Mouse (Mus musculus): ENCODE data around the gene Tedc1. TPM values are rescaled to one million over a fixed set of nuclear protein-coding genes. Genes with fewer than 3 reads are reported as not detected.

The Tedc1 gene
- polyA plus RNA-seq, 1 experiment from 2014 or later = 31.4 TPM

DNA sequence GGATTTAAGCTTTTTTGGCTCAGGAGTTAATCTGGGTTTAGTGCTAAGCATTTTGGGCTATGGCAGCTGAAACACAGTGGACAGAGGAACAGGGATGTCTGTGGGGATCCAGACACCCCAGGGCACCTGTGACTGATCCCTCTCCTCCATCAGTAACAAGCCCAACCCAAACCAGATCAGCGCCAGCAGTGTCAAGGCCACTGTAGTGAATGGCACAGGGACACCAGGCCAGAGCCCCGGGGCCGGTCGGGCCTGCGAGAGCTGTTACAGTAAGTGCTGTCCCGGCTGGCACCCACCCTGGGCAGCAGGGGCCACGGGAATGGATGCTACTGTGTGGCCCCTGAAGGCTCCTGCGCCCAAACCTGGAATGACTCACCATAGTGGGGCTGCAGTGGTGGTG, 25.5 kb upstream of the Tedc1 start:
- Histone ChIP-seq H3K9me3 (ENCODE audit: control insufficient read depth, low read length) (no peaks in the 10 kb centered on the region), H3K27me3 (ENCODE audit: control insufficient read depth, insufficient read depth, low read depth, low read length) (no peaks in the 10 kb centered on the region), H3K9ac (ENCODE audit: low read length) (no peak overlapping the region), H3K4me1 (replicated peaks; ENCODE audit: control insufficient read depth, insufficient read depth, low read length) (peaks cover 17% of the 10 kb centered on the region), H3K4me2 (ENCODE audit: low read depth, low read length) (no peak overlapping the region), H3K27ac (ENCODE audit: low read length) (no peak overlapping the region), H3K36me3 (ENCODE audit: control insufficient read depth, insufficient read depth, low read length) (peaks cover 93% of the 10 kb centered on the region), H3K4me3 (ENCODE audit: low read length) (no peak overlapping the region)
- ATAC-seq (ENCODE audit: low read depth) = no peak
- WGBS = over 99% methylated on average over 8 of the region's 8 CpGs

DNA sequence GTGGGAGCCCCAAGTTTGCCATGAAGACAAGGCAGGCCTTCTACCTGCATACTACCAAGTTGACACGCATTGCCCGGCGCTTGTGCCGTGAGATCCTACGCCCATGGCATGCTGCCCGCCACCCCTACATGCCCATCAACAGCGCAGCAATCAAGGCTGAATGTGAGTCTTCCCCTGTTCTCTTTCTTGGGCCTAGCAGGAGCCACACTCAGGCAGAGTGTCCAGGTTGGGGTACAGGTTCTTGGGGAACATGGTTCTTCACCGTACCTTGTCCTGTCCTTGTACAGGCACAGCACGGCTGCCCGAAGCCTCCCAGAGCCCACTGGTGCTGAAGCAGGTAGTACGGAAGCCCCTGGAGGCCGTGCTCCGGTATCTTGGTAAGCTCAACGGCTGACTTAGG, 24.6 kb upstream of the Tedc1 start:
- Histone ChIP-seq H3K4me3 (ENCODE audit: low read length) (no peak overlapping the region), H3K36me3 (ENCODE audit: control insufficient read depth, insufficient read depth, low read length) (peaks cover 93% of the 10 kb centered on the region), H3K4me2 (ENCODE audit: low read depth, low read length) (no peak overlapping the region), H3K27ac (ENCODE audit: low read length) (peak overlapping the region; percentile 90), H3K4me1 (replicated peaks; ENCODE audit: control insufficient read depth, insufficient read depth, low read length) (peaks cover 17% of the 10 kb centered on the region), H3K9me3 (ENCODE audit: control insufficient read depth, low read length) (no peaks in the 10 kb centered on the region), H3K9ac (ENCODE audit: low read length) (no peak overlapping the region), H3K27me3 (ENCODE audit: control insufficient read depth, insufficient read depth, low read depth, low read length) (no peaks in the 10 kb centered on the region)
- ATAC-seq (ENCODE audit: low read depth) = no peak
- WGBS = 96% methylated on average over 14 of the region's 14 CpGs

- peaks cover 92% of the 10 kb centered on the region for H3K36me3 ChIP-seq (ENCODE audit: control insufficient read depth, insufficient read depth, low read length)
- no peaks in the 10 kb centered on the region for H3K27me3 ChIP-seq (ENCODE audit: control insufficient read depth, insufficient read depth, low read depth, low read length)
- H3K9ac ChIP-seq (ENCODE audit: low read length) = no peak overlapping the region
- H3K27ac ChIP-seq (ENCODE audit: low read length) = peak overlapping the region; percentile 90
- peaks cover 17% of the 10 kb centered on the region for H3K4me1 ChIP-seq (replicated peaks; ENCODE audit: control insufficient read depth, insufficient read depth, low read length)
- no peak overlapping the region for H3K4me3 ChIP-seq (ENCODE audit: low read length)
- peak; percentile 92 for ATAC-seq (ENCODE audit: low read depth)
- WGBS = 20% methylated on average over 2 of the region's 2 CpGs
- no peaks in the 10 kb centered on the region for H3K9me3 ChIP-seq (ENCODE audit: control insufficient read depth, low read length)
- H3K4me2 ChIP-seq (ENCODE audit: low read depth, low read length) = no peak overlapping the region
Measured at GRCm38 (mm10) chr12:113132567-113132966, 23.7 kb upstream of the Tedc1 start.

GRCm38 (mm10) chr12:113133260-113133659, 23.0 kb upstream of the Tedc1 start:
- Histone ChIP-seq H3K36me3 (ENCODE audit: control insufficient read depth, insufficient read depth, low read length) (peaks cover 85% of the 10 kb centered on the region), H3K4me2 (ENCODE audit: low read depth, low read length) (no peak overlapping the region), H3K9ac (ENCODE audit: low read length) (no peak overlapping the region), H3K4me3 (ENCODE audit: low read length) (no peak overlapping the region), H3K4me1 (replicated peaks; ENCODE audit: control insufficient read depth, insufficient read depth, low read length) (peaks cover 17% of the 10 kb centered on the region), H3K9me3 (ENCODE audit: control insufficient read depth, low read length) (no peaks in the 10 kb centered on the region), H3K27ac (ENCODE audit: low read length) (peak overlapping the region; percentile 90), H3K27me3 (ENCODE audit: control insufficient read depth, insufficient read depth, low read depth, low read length) (no peaks in the 10 kb centered on the region)
- ATAC-seq (ENCODE audit: low read depth) = 0 out of 2 replicates have a peak, but pooled peaks have one; percentile 2
- WGBS = 83% methylated on average over 9 of the region's 9 CpGs

- 59% methylated on average over 5 of the region's 5 CpGs for WGBS
- H3K27me3 ChIP-seq (ENCODE audit: control insufficient read depth, insufficient read depth, low read depth, low read length) = no peaks in the 10 kb centered on the region
- no peak overlapping the region for H3K9ac ChIP-seq (ENCODE audit: low read length)
- H3K4me3 ChIP-seq (ENCODE audit: low read length) = no peak overlapping the region
- no peak overlapping the region for H3K27ac ChIP-seq (ENCODE audit: low read length)
- no peak overlapping the region for H3K4me2 ChIP-seq (ENCODE audit: low read depth, low read length)
- ATAC-seq (ENCODE audit: low read depth) = no peak
- peaks cover 79% of the 10 kb centered on the region for H3K36me3 ChIP-seq (ENCODE audit: control insufficient read depth, insufficient read depth, low read length)
- peaks cover 17% of the 10 kb centered on the region for H3K4me1 ChIP-seq (replicated peaks; ENCODE audit: control insufficient read depth, insufficient read depth, low read length)
- H3K9me3 ChIP-seq (ENCODE audit: control insufficient read depth, low read length) = no peaks in the 10 kb centered on the region
Measured at GRCm38 (mm10) chr12:113133861-113134403, 22.3 kb upstream of the Tedc1 start.

GRCm38 (mm10) chr12:113134502-113134901, 21.7 kb upstream of the Tedc1 start:
- H3K9me3 ChIP-seq (ENCODE audit: control insufficient read depth, low read length) = no peaks in the 10 kb centered on the region
- H3K27me3 ChIP-seq (ENCODE audit: control insufficient read depth, insufficient read depth, low read depth, low read length) = no peaks in the 10 kb centered on the region
- H3K27ac ChIP-seq (ENCODE audit: low read length) = peak overlapping the region; percentile 22; the same call in 1 of the 2 replicates
- 80% methylated on average over 4 of the region's 4 CpGs for WGBS
- no peak for ATAC-seq (ENCODE audit: low read depth)
- H3K4me3 ChIP-seq (ENCODE audit: low read length) = no peak overlapping the region
- H3K4me2 ChIP-seq (ENCODE audit: low read depth, low read length) = no peak overlapping the region
- H3K36me3 ChIP-seq (ENCODE audit: control insufficient read depth, insufficient read depth, low read length) = peaks cover 74% of the 10 kb centered on the region
- peaks cover 22% of the 10 kb centered on the region for H3K4me1 ChIP-seq (replicated peaks; ENCODE audit: control insufficient read depth, insufficient read depth, low read length)
- H3K9ac ChIP-seq (ENCODE audit: low read length) = no peak overlapping the region

GRCm38 (mm10) chr12:113135401-113135800, 20.8 kb upstream of the Tedc1 start:
- H3K9me3 ChIP-seq (ENCODE audit: control insufficient read depth, low read length) = no peaks in the 10 kb centered on the region
- H3K27me3 ChIP-seq (ENCODE audit: control insufficient read depth, insufficient read depth, low read depth, low read length) = no peaks in the 10 kb centered on the region
- H3K4me3 ChIP-seq (ENCODE audit: low read length) = no peak overlapping the region
- H3K4me1 ChIP-seq (replicated peaks; ENCODE audit: control insufficient read depth, insufficient read depth, low read length) = peaks cover 30% of the 10 kb centered on the region
- ATAC-seq (ENCODE audit: low read depth) = no peak
- no peak overlapping the region for H3K27ac ChIP-seq (ENCODE audit: low read length)
- 88% methylated on average over 7 of the region's 7 CpGs for whole genome bisulfite sequencing
- H3K36me3 ChIP-seq (ENCODE audit: control insufficient read depth, insufficient read depth, low read length) = peaks cover 65% of the 10 kb centered on the region
- H3K4me2 ChIP-seq (ENCODE audit: low read depth, low read length) = no peak overlapping the region
- H3K9ac ChIP-seq (ENCODE audit: low read length) = no peak overlapping the region

GRCm38 (mm10) chr12:113136492-113137020, 19.7 kb upstream of the Tedc1 start:
- H3K36me3 ChIP-seq (ENCODE audit: control insufficient read depth, insufficient read depth, low read length) = peaks cover 54% of the 10 kb centered on the region
- no peak overlapping the region for H3K27ac ChIP-seq (ENCODE audit: low read length)
- no peaks in the 10 kb centered on the region for H3K27me3 ChIP-seq (ENCODE audit: control insufficient read depth, insufficient read depth, low read depth, low read length)
- H3K4me2 ChIP-seq (ENCODE audit: low read depth, low read length) = no peak overlapping the region
- no peak overlapping the region for H3K4me3 ChIP-seq (ENCODE audit: low read length)
- H3K9me3 ChIP-seq (ENCODE audit: control insufficient read depth, low read length) = no peaks in the 10 kb centered on the region
- peaks cover 36% of the 10 kb centered on the region for H3K4me1 ChIP-seq (replicated peaks; ENCODE audit: control insufficient read depth, insufficient read depth, low read length)
- WGBS = 68% methylated on average over 17 of the region's 17 CpGs
- no peak overlapping the region for H3K9ac ChIP-seq (ENCODE audit: low read length)
- ATAC-seq (ENCODE audit: low read depth) = no peak

GRCm38 (mm10) chr12:113137260-113138213, 18.7 kb upstream of the Tedc1 start:
- Histone ChIP-seq H3K9me3 (ENCODE audit: control insufficient read depth, low read length) (no peaks in the 10 kb centered on the region), H3K36me3 (ENCODE audit: control insufficient read depth, insufficient read depth, low read length) (peaks cover 47% of the 10 kb centered on the region), H3K4me2 (ENCODE audit: low read depth, low read length) (no peak overlapping the region), H3K4me3 (ENCODE audit: low read length) (no peak overlapping the region), H3K27me3 (ENCODE audit: control insufficient read depth, insufficient read depth, low read depth, low read length) (no peaks in the 10 kb centered on the region), H3K9ac (ENCODE audit: low read length) (no peak overlapping the region), H3K27ac (ENCODE audit: low read length) (peak overlapping the region; percentile 92; the same call in 1 of the 2 replicates), H3K4me1 (replicated peaks; ENCODE audit: control insufficient read depth, insufficient read depth, low read length) (peaks cover 42% of the 10 kb centered on the region)
- WGBS = 76% methylated on average over 18 of the region's 18 CpGs
- ATAC-seq (ENCODE audit: low read depth) = no peak
